Mouse (Mus musculus) heart, postnatal 0 days (tissue): ENCODE measurements around the gene Cept1. TPM values are rescaled to one million over a fixed set of nuclear protein-coding genes. Genes with fewer than 3 reads are reported as not detected.

Experiments used
- ATAC-seq: fragments of 200-750 bp; cut with Nextera tagmentation; 2 replicates; pipeline ENCODE4 v1.8.0; 2017; ENCODE audit warnings: low read depth, moderate number of reproducible peaks, moderate library complexity; ENCODE audit not compliant: insufficient read depth
- DNase-seq: peaks from one replicate; pipeline ENCODE4 v3.0.0-alpha.2; 2016; ENCODE audit warnings: low spot score
- H3K27ac ChIP-seq: fragments of 300-500 bp; sonication (generic); 2 replicates; pipeline ENCODE4 v1.5.1; 2014; ENCODE audit warnings: low read depth, mild to moderate bottlenecking
- H3K27me3 ChIP-seq: fragments of 300-500 bp; sonication (generic); 2 replicates; pipeline ENCODE4 v1.6.1; 2014; ENCODE audit warnings: low read length, mixed read lengths; ENCODE audit not compliant: control insufficient read depth, insufficient read depth
- H3K36me3 ChIP-seq: fragments of 300-500 bp; sonication (generic); replicated peaks from 2 replicates; pipeline ENCODE4 v1.6.1; 2014; ENCODE audit warnings: low read length, mixed read lengths; ENCODE audit not compliant: control insufficient read depth, insufficient read depth
- H3K4me1 ChIP-seq: fragments of 300-500 bp; sonication (generic); 2 replicates; pipeline ENCODE4 v1.6.1; 2014; ENCODE audit warnings: antibody characterized with exemption; ENCODE audit not compliant: control insufficient read depth, insufficient read depth
- H3K4me2 ChIP-seq: fragments of 300-500 bp; sonication (generic); 2 replicates; pipeline ENCODE4 v1.6.1; 2014; ENCODE audit warnings: low read depth, mild to moderate bottlenecking, low read length, moderate library complexity
- H3K4me3 ChIP-seq: fragments of 300-500 bp; sonication (generic); 2 replicates; pipeline ENCODE4 v1.5.1; 2014; ENCODE audit warnings: low read depth, low read length
- H3K9ac ChIP-seq: fragments of 300-500 bp; sonication (generic); replicated peaks from 2 replicates; pipeline ENCODE4 v1.6.1; 2014; ENCODE audit warnings: low read depth, low read length, mixed read lengths
- H3K9me3 ChIP-seq: fragments of 300-500 bp; sonication (generic); replicated peaks from 2 replicates; pipeline ENCODE4 v1.6.1; 2016; ENCODE audit warnings: low read length; ENCODE audit not compliant: control insufficient read depth
- CTCF ChIP-seq: IDR thresholded peaks from 2 replicates; pipeline ENCODE4 v1.5.1; 2016; ENCODE audit warnings: antibody characterized with exemption, control low read depth, low read depth
- EP300 ChIP-seq: IDR thresholded peaks from 2 replicates; pipeline ENCODE4 v1.6.1; 2016; ENCODE audit warnings: antibody characterized with exemption, low read depth
- WGBS: fragments of 180-500 bp; shearing (Covaris S2); extraction: QIAGEN DNeasy Blood & Tissue Kit; methylation state at CpG from one replicate; pipeline ENCODE4 v1.1.7; 2014; 5-methylcytosine and 5-hydroxymethylcytosine counted together
- polyA plus RNA-seq: library from polyadenylated mRNA; unstranded; fragments of >200 nt; fragmentation: Nextera tagmentation; extraction: Ambion mirVana; gene quantifications from 2 replicates; pipeline ENCODE4 v1.2.1, GENCODE M21; 2015
- total RNA-seq: library from RNA; depleted of rRNA; stranded (reverse); fragments of >200 nt; gene quantifications from 2 replicates; pipeline ENCODE4 v1.2.3, GENCODE M21; 2014; ENCODE audit warnings: low replicate concordance; rRNA removed

The Cept1 gene
- total and polyA plus RNA-seq, 2 experiments from 2014 or later: 21.2 to 29.3 TPM

DNA sequence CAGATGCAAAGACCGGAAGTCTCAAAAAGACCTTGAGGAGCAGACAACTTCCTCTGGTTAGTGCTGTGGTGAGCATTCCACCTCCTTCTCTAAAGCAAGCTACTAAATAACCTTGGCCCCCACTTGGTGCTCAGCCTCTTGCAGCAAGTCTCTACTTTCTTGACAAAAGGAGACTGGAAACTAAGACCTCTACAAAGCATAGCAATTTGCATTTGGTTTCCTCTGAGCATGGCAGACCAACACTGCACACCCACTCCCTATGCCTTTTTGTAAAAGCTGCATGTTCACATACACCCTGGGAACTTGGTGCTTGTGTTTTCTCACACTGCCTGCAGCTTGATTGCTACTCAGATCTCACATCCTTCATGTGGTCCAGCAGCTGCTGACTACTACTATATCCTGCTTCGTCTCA, 85.5 kb downstream of the Cept1 start:
- H3K27ac ChIP-seq: no peak overlapping the region; the same call in 1 of the 2 replicates
- H3K4me2 ChIP-seq: no peak overlapping the region
- no peak overlapping the region for H3K4me3 ChIP-seq
- TF ChIP-seq EP300 (no peak), CTCF (no peak)
- H3K36me3 ChIP-seq: no peaks in the 10 kb centered on the region
- WGBS: 76% methylated on average over 2 of the region's 2 CpGs
- no peak for DNase-seq
- ATAC-seq: no peak
- H3K4me1 ChIP-seq: no peaks in the 10 kb centered on the region
- H3K9me3 ChIP-seq: no peaks in the 10 kb centered on the region
- H3K27me3 ChIP-seq: no peaks in the 10 kb centered on the region
- no peak overlapping the region for H3K9ac ChIP-seq

DNA sequence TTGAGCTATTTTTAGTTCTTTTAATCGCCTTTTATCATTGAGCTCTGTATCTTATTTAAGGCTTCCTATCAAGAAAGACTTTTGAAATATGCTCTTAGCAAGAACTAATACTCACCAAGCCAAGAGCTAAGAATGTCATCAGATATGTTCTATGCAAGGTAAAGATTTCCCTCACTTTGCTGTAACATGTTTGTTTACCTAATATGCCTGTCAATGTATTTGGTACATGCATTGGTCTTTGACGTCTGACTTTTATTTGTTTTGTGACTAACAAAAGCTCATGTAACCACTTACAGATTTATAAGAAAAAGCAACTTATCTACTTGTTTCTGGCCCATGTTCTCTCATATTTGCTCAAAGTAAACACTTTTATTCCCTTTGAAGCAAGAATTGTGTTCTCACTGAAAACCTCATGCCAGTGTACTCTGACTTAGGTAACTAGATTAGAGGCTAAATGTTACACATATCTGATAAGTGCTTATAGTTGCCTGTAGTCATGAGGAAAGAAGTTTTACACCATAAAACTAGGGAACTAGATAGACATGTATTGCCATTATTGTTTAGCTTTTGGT, 90.2 kb downstream of the Cept1 start:
- H3K27me3 ChIP-seq: no peaks in the 10 kb centered on the region
- H3K27ac ChIP-seq: no peak overlapping the region
- no peaks in the 10 kb centered on the region for H3K36me3 ChIP-seq
- no peak for ATAC-seq
- whole genome bisulfite sequencing: 61% methylated on average over 2 of the region's 2 CpGs
- no peaks in the 10 kb centered on the region for H3K4me1 ChIP-seq
- TF ChIP-seq CTCF (no peak), EP300 (no peak)
- no peak for DNase-seq
- H3K9me3 ChIP-seq: no peaks in the 10 kb centered on the region
- H3K4me3 ChIP-seq: no peak overlapping the region
- H3K9ac ChIP-seq: no peak overlapping the region
- H3K4me2 ChIP-seq: no peak overlapping the region

DNA sequence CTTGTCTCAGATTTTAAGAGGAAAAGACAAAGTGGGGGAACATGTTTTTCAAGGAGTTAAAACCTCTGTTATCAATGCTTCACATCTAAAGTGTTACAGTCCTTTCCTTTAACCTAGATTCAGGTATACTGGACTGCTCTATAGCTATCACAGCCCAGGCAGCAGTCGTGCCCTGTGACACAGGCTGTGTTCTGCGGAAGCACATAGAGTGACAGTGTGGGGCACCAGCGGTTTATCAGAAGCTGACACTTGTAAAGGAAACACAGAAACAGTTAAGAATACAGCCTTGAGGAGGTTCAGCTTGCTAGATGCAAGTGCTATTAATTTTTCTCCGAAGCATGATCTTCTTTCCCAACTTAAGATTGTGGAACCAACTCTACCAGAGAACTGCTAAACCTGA, 95.0 kb downstream of the Cept1 start:
- no peak overlapping the region for H3K9ac ChIP-seq
- ATAC-seq (no peak), DNase-seq (no peak)
- H3K9me3 ChIP-seq: no peaks in the 10 kb centered on the region
- H3K4me3 ChIP-seq: no peak overlapping the region
- no peaks in the 10 kb centered on the region for H3K27me3 ChIP-seq
- no peaks in the 10 kb centered on the region for H3K36me3 ChIP-seq
- no peaks in the 10 kb centered on the region for H3K4me1 ChIP-seq
- H3K27ac ChIP-seq: no peak overlapping the region
- WGBS: 57% methylated on average over 4 of the region's 4 CpGs
- H3K4me2 ChIP-seq: no peak overlapping the region
- TF ChIP-seq CTCF: no peak
- TF ChIP-seq EP300: no peak

Other genes with a start within 250 kb of the Cept1 start
- gene Chil6, start 141.6 kb downstream of the Cept1 start, total RNA-seq: not detected in 2 replicates
- gene Chil6, start 141.6 kb downstream of the Cept1 start, polyA plus RNA-seq: not detected in 2 replicates
- 3.6 and 4.2 TPM in 2 replicates for gene Dennd2d, start 65.4 kb downstream of the Cept1 start, total RNA-seq
- gene Dennd2d, start 65.4 kb downstream of the Cept1 start, polyA plus RNA-seq: 0.96 and 1.3 TPM in 2 replicates
- gene Dram2, start within 50 bp of the Cept1 start, total RNA-seq: 107 and 116 TPM in 2 replicates
- gene Dram2, start within 50 bp of the Cept1 start, polyA plus RNA-seq: 93.5 and 94.9 TPM in 2 replicates
- gene Lrif1, start 137.2 kb upstream of the Cept1 start, total RNA-seq: 4.8 and 9.0 TPM in 2 replicates
- 13.4 and 13.7 TPM in 2 replicates for gene Lrif1, start 137.2 kb upstream of the Cept1 start, polyA plus RNA-seq
- gene Cd53, start 242.3 kb upstream of the Cept1 start, total RNA-seq: 3.5 and 3.6 TPM in 2 replicates
- gene Cd53, start 242.3 kb upstream of the Cept1 start, polyA plus RNA-seq: 5.0 and 5.2 TPM in 2 replicates